Mouse (Mus musculus) bone marrow, adult 2 months (tissue): ENCODE measurements at regions not wholly inside any gene's neighbourhood (a gene's known extent, or its start where the extent isn't known, plus 50 kb on each side); places are given as distances from the start of the nearest gene placed in this dataset.

ENCODE experiments used
- CTCF ChIP-seq: fragments of 200-500 bp; IDR thresholded peaks from 2 replicates; pipeline ENCODE4 v1.5.1; 2011; ENCODE audit warnings: low read length, control low read depth; ENCODE audit not compliant: control insufficient read depth, insufficient read depth
- POLR2A ChIP-seq: fragments of 200-500 bp; IDR thresholded peaks from 2 replicates; pipeline ENCODE4 v1.6.1; 2011; ENCODE audit warnings: low read depth, mild to moderate bottlenecking, control low read depth, low read length, borderline replicate concordance; ENCODE audit not compliant: control insufficient read depth

DNA sequence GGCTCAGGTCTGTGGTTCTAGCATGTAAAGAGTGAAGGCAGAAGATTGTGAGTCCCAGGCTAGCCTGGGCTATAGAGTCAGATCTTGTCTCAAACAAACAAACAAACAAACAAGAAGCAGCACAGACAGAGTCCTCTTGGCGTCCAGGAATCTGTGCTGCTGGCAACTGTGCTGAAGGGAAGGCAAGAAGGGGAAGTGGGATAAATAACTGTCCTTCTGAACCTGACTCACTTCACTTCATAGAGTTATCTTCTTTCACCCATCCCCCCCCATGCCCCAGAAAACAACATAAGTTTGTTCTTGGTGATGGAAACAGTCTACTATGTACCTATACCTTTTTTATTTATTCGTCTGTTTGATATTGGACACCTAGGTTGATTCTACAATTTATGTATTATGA, 200.8 kb upstream of the Pde3a start:
- TF ChIP-seq POLR2A, result no peak
- no peak for TF ChIP-seq CTCF
